Mouse (Mus musculus) neural tube, embryonic 11.5 days (tissue): ENCODE results near the gene Pusl1. TPM values are rescaled to one million over a fixed set of nuclear protein-coding genes. Genes with fewer than 3 reads are reported as not detected.

Experiments
- ATAC-seq: fragments of 200-750 bp; cut with Nextera tagmentation; 2 replicates; pipeline ENCODE4 v1.8.0; 2017; ENCODE audit warnings: moderate number of reproducible peaks, mild to moderate bottlenecking, moderate TSS enrichment, moderate library complexity; ENCODE audit not compliant: insufficient read depth, low FRiP score, low TSS enrichment
- DNase-seq: peaks from one replicate; pipeline ENCODE4 v3.0.0-alpha.2; 2015; ENCODE audit warnings: low spot score
- H3K27ac ChIP-seq: fragments of 300-500 bp; sonication (generic); 2 replicates; pipeline ENCODE4 v1.5.1; 2014; ENCODE audit warnings: low read depth, mild to moderate bottlenecking, low read length
- H3K27me3 ChIP-seq: fragments of 300-500 bp; sonication (generic); 2 replicates; pipeline ENCODE4 v1.6.1; 2014; ENCODE audit warnings: mild to moderate bottlenecking, low read length, mixed read lengths; ENCODE audit not compliant: control insufficient read depth, insufficient read depth
- H3K36me3 ChIP-seq: fragments of 300-500 bp; sonication (generic); 2 replicates; pipeline ENCODE4 v1.6.1; 2014; ENCODE audit warnings: mild to moderate bottlenecking, low read length, moderate library complexity, mixed read lengths; ENCODE audit not compliant: control insufficient read depth, insufficient read depth
- H3K4me1 ChIP-seq: fragments of 300-500 bp; sonication (generic); 2 replicates; pipeline ENCODE4 v1.6.1; 2014; ENCODE audit warnings: low read length, mixed read lengths; ENCODE audit not compliant: control insufficient read depth, insufficient read depth
- H3K4me2 ChIP-seq: fragments of 300-500 bp; sonication (generic); 2 replicates; pipeline ENCODE4 v1.6.1; 2014; ENCODE audit warnings: low read depth, mild to moderate bottlenecking, moderate library complexity
- H3K4me3 ChIP-seq: fragments of 300-500 bp; sonication (generic); 2 replicates; pipeline ENCODE4 v1.5.1; 2014; ENCODE audit warnings: low read depth, low read length
- H3K9ac ChIP-seq: fragments of 300-500 bp; sonication (generic); 2 replicates; pipeline ENCODE4 v1.6.1; 2014; ENCODE audit warnings: mild to moderate bottlenecking, low read length
- H3K9me3 ChIP-seq: fragments of 300-500 bp; sonication (generic); 2 replicates; pipeline ENCODE4 v1.6.1; 2016; ENCODE audit warnings: low read length; ENCODE audit not compliant: control insufficient read depth
- WGBS: fragments of 180-500 bp; shearing (Covaris S2); extraction: QIAGEN DNeasy Blood & Tissue Kit; methylation state at CpG from one replicate; pipeline ENCODE4 v1.1.7; 2014; 5-methylcytosine and 5-hydroxymethylcytosine counted together
- microRNA-seq: library from miRNA; unstranded; fragments of <30 nt; microRNA quantifications from one replicate; pipeline ENCODE4, GENCODE M21; 2016
- polyA plus RNA-seq: library from polyadenylated mRNA; unstranded; fragments of >200 nt; fragmentation: Nextera tagmentation; extraction: Ambion mirVana; gene quantifications from 2 replicates; pipeline ENCODE4 v1.2.1, GENCODE M21; 2014

Pusl1 gene
- polyA plus RNA-seq, 1 experiment from 2014 or later = 42.2 TPM

DNA sequence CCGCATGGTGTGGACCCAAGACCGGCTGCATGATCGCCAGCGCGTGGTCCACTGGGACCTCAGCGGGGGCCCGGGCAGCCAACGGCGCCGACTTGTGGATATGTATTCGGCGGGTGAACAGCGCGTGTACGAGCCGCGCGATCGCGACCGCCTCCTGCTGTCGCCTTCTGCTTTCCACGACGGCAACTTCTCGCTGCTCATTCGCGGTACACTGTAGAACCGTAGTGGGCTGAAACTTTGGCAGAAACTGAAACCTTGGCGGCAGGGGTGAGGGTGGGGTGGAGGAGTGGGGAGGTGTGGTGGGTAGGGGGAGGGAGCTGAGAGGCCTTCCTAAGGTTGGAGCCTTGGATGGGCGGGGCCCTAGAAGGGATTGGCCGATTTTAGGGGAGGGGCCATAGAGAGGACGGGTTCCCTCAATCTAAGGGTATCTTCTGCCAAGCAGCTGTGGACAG lies 50.6 kb downstream of the Pusl1 start:
- Histone ChIP-seq H3K9ac (peak overlapping the region; percentile 40), H3K4me1 (peaks cover 23% of the 10 kb centered on the region), H3K9me3 (no peaks in the 10 kb centered on the region), H3K27me3 (peaks cover 7% of the 10 kb centered on the region), H3K36me3 (peaks cover 2% of the 10 kb centered on the region; the same call in 1 of the 2 replicates), H3K4me3 (peak overlapping the region; percentile 40), H3K4me2 (peak overlapping the region; percentile 57), H3K27ac (no peak overlapping the region)
- DNase-seq (peak; percentile 53), ATAC-seq (peak; percentile 54)
- WGBS = under 1% methylated on average over 32 of the region's 32 CpGs

GRCm38 (mm10) chr4:155840076-155841002 lies 51.2 kb downstream of the Pusl1 start:
- H3K4me2 ChIP-seq = peak overlapping the region; percentile 57
- ATAC-seq = 0 out of 2 replicates have a peak, but pooled peaks have one; percentile 8
- no peak for DNase-seq
- H3K36me3 ChIP-seq = peaks cover 2% of the 10 kb centered on the region; the same call in 1 of the 2 replicates
- peaks cover 23% of the 10 kb centered on the region for H3K4me1 ChIP-seq
- peak overlapping the region; percentile 46 for H3K9ac ChIP-seq
- 6% methylated on average over 8 of the region's 8 CpGs for whole genome bisulfite sequencing
- H3K27ac ChIP-seq = no peak overlapping the region
- peak overlapping the region; percentile 40 for H3K4me3 ChIP-seq
- H3K9me3 ChIP-seq = no peaks in the 10 kb centered on the region
- peaks cover 7% of the 10 kb centered on the region for H3K27me3 ChIP-seq

DNA sequence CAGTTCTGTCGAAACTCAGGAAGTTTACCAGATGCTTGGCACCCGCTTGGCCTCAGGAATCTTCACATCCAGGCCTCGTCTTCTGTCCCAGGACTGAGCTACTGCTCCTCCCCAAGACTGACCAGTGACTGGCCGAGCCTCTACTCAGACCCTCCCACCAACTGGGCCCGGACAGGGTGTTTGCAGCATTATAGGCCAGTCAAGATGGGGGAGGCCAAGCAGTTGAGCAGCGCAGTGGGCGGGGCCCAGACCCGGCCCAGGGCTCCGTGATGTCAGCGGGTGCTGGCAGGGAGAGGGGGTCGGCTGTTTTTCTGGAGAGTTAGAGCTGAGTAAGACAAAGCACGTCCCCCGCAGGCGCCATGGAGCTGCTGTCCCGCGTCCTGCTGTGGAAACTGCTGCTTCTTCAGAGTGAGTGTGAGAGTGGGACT lies 52.1 kb downstream of the Pusl1 start, which contains the start of gene Mxra8:
Mxra8 (plus strand) TSS at position 198 of the 428 bp plus-strand sequence.
- Histone ChIP-seq H3K27ac (no peak within 1 kb of the TSS; the same call in 1 of the 2 replicates), H3K36me3 (peaks cover 2% of the 10 kb centered on the region; the same call in 1 of the 2 replicates), H3K4me1 (peaks cover 23% of the 10 kb centered on the region), H3K27me3 (peaks cover 7% of the 10 kb centered on the region), H3K9me3 (no peaks in the 10 kb centered on the region), H3K9ac (peak within 1 kb of the TSS; percentile 46), H3K4me3 (peak within 1 kb of the TSS; percentile 40), H3K4me2 (peak within 1 kb of the TSS; percentile 57)
- WGBS = under 1% methylated on average over 16 of the region's 16 CpGs
- DNase-seq (peak; percentile 82), ATAC-seq (peak; percentile 77)

GRCm38 (mm10) chr4:155838187-155839153 lies 53.1 kb downstream of the Pusl1 start:
- no peak for DNase-seq
- Histone ChIP-seq H3K4me1 (peaks cover 23% of the 10 kb centered on the region), H3K9me3 (no peaks in the 10 kb centered on the region), H3K4me2 (no peak overlapping the region), H3K27me3 (peaks cover 7% of the 10 kb centered on the region), H3K9ac (no peak overlapping the region), H3K27ac (no peak overlapping the region), H3K4me3 (no peak overlapping the region), H3K36me3 (no peaks in the 10 kb centered on the region)
- WGBS = 54% methylated on average over 8 of the region's 8 CpGs
- ATAC-seq = no peak

Small RNA genes within 50 kb of the gene (microRNA-seq; reads per million reads assigned to microRNA genes)
- not detected for gene Gm22991

Other genes starting within 250 kb of the Pusl1 start
- not detected in 2 replicates for gene Gm10563, start 246.4 kb downstream of the Pusl1 start, polyA plus RNA-seq
- gene Mmp23, start 238.4 kb downstream of the Pusl1 start, polyA plus RNA-seq = 3.2 and 4.0 TPM in 2 replicates
- 13.3 and 14.5 TPM in 2 replicates for gene Mib2, start 222.6 kb downstream of the Pusl1 start, polyA plus RNA-seq
- gene Fndc10, start 197.4 kb downstream of the Pusl1 start, polyA plus RNA-seq = 2.2 and 2.7 TPM in 2 replicates
- 154 and 158 TPM in 2 replicates for gene Ssu72, start 187.0 kb downstream of the Pusl1 start, polyA plus RNA-seq
- gene Tmem240, start 157.0 kb downstream of the Pusl1 start, polyA plus RNA-seq = 0.64 and 1.3 TPM in 2 replicates
- gene Atad3a, start 130.7 kb downstream of the Pusl1 start, polyA plus RNA-seq = 92.4 and 101 TPM in 2 replicates
- 11.7 and 13.1 TPM in 2 replicates for gene Vwa1, start 117.1 kb downstream of the Pusl1 start, polyA plus RNA-seq
- 0.33 and 0.49 TPM in 2 replicates for gene Tmem88b, start 105.9 kb downstream of the Pusl1 start, polyA plus RNA-seq
- gene Ankrd65, start 101.3 kb downstream of the Pusl1 start, polyA plus RNA-seq = not detected in 2 replicates
- gene Mrpl20, start 88.9 kb downstream of the Pusl1 start, polyA plus RNA-seq = 225 and 246 TPM in 2 replicates
- gene Ccnl2, start 79.3 kb downstream of the Pusl1 start, polyA plus RNA-seq = 172 and 188 TPM in 2 replicates
- 129 TPM in 2 replicates for gene Aurkaip1, start 60.5 kb downstream of the Pusl1 start, polyA plus RNA-seq
- gene Mxra8, start 52.1 kb downstream of the Pusl1 start, polyA plus RNA-seq = 33.6 and 38.5 TPM in 2 replicates
- 14.2 and 15.1 TPM in 2 replicates for gene Dvl1, start 44.4 kb downstream of the Pusl1 start, polyA plus RNA-seq
- 0.45 and 0.48 TPM in 2 replicates for gene Tas1r3, start 28.4 kb downstream of the Pusl1 start, polyA plus RNA-seq
- gene Cptp, start 22.3 kb downstream of the Pusl1 start, polyA plus RNA-seq = 23.4 and 28.3 TPM in 2 replicates
- gene Ints11, start 22.2 kb downstream of the Pusl1 start, polyA plus RNA-seq = 89.7 and 95.0 TPM in 2 replicates
- gene Acap3, start within 50 bp of the Pusl1 start, polyA plus RNA-seq = 44.3 and 45.4 TPM in 2 replicates
- gene Ube2j2, start 52.0 kb upstream of the Pusl1 start, polyA plus RNA-seq = 154 and 162 TPM in 2 replicates
- 19.6 and 22.0 TPM in 2 replicates for gene C1qtnf12, start 70.5 kb upstream of the Pusl1 start, polyA plus RNA-seq
- 18.9 and 19.9 TPM in 2 replicates for gene B3galt6, start 100.9 kb upstream of the Pusl1 start, polyA plus RNA-seq
- 136 and 139 TPM in 2 replicates for gene Sdf4, start 101.1 kb upstream of the Pusl1 start, polyA plus RNA-seq
- 0.45 TPM in 2 replicates for gene Tnfrsf4, start 122.1 kb upstream of the Pusl1 start, polyA plus RNA-seq
- 0.62 and 0.82 TPM in 2 replicates for gene Tnfrsf18, start 134.4 kb upstream of the Pusl1 start, polyA plus RNA-seq
- gene Ttll10, start 167.6 kb upstream of the Pusl1 start, polyA plus RNA-seq = not detected in 2 replicates
- 50.6 and 51.9 TPM in 2 replicates for gene 9430015G10Rik, start 218.2 kb upstream of the Pusl1 start, polyA plus RNA-seq
- gene Rnf223, start 238.7 kb upstream of the Pusl1 start, polyA plus RNA-seq = 0.73 and 1.0 TPM in 2 replicates